Mouse (Mus musculus): Measurements from ENCODE around the gene Lst1.

Lst1 gene

GRCm38 (mm10) chr17:35185639-35186611 lies 2.3 kb downstream of the Lst1 start:
- DNase-seq (ENCODE audit: low spot score in 2 of 2): peak; percentile 81 to 87

- DNase-seq (ENCODE audit: low spot score in 2 of 2): no peak
Measured at GRCm38 (mm10) chr17:35180093-35180492, 8.1 kb downstream of the Lst1 start.

GRCm38 (mm10) chr17:35178528-35178927 lies 9.7 kb downstream of the Lst1 start:
- DNase-seq (ENCODE audit: low spot score in 2 of 2): peak; percentile 75 to 90

GRCm38 (mm10) chr17:35175968-35176367 lies 12.3 kb downstream of the Lst1 start, which contains the start of gene Aif1:
Aif1 (minus strand) TSS chr17:35176068.
- no peak for DNase-seq (ENCODE audit: low spot score in 2 of 2)

GRCm38 (mm10) chr17:35175382-35175781 lies 12.9 kb downstream of the Lst1 start:
- DNase-seq (ENCODE audit: low spot score in 2 of 2): no peak

- DNase-seq (ENCODE audit: low spot score in 2 of 2): no peak
Measured at GRCm38 (mm10) chr17:35174201-35174977, 13.8 kb downstream of the Lst1 start.

GRCm38 (mm10) chr17:35173329-35173728 lies 14.9 kb downstream of the Lst1 start:
- DNase-seq (ENCODE audit: low spot score in 2 of 2): peak in 1 of 2 experiments; percentile 34

GRCm38 (mm10) chr17:35172445-35173234 lies 15.6 kb downstream of the Lst1 start:
- no peak for DNase-seq (ENCODE audit: low spot score in 2 of 2)

GRCm38 (mm10) chr17:35168541-35169207 lies 19.6 kb downstream of the Lst1 start:
- DNase-seq (ENCODE audit: low spot score in 2 of 2): no peak

- DNase-seq (ENCODE audit: low spot score in 2 of 2): no peak
Measured at GRCm38 (mm10) chr17:35167794-35168193, 20.4 kb downstream of the Lst1 start.

- DNase-seq (ENCODE audit: low spot score in 2 of 2): peak; percentile 71 to 83
Measured at GRCm38 (mm10) chr17:35166352-35167035, 21.7 kb downstream of the Lst1 start.

GRCm38 (mm10) chr17:35165451-35166155 lies 22.6 kb downstream of the Lst1 start:
- no peak for DNase-seq (ENCODE audit: low spot score in 2 of 2)

- DNase-seq (ENCODE audit: low spot score in 2 of 2): peak; percentile 95 to 97
Measured at GRCm38 (mm10) chr17:35164568-35165450, 23.4 kb downstream of the Lst1 start, which contains the start of gene Prrc2a. Prrc2a (minus strand) TSS chr17:35164897.

GRCm38 (mm10) chr17:35164218-35164567 lies 24.0 kb downstream of the Lst1 start:
- peak in 1 of 2 experiments; percentile 76 for DNase-seq (ENCODE audit: low spot score in 2 of 2)

- no peak for DNase-seq (ENCODE audit: low spot score in 2 of 2)
Measured at GRCm38 (mm10) chr17:35163326-35164081, 24.7 kb downstream of the Lst1 start.

- DNase-seq (ENCODE audit: low spot score in 2 of 2): no peak
Measured at GRCm38 (mm10) chr17:35162730-35163129, 25.5 kb downstream of the Lst1 start.

GRCm38 (mm10) chr17:35162121-35162520 lies 26.1 kb downstream of the Lst1 start:
- DNase-seq (ENCODE audit: low spot score in 2 of 2): no peak

- no peak for DNase-seq (ENCODE audit: low spot score in 2 of 2)
Measured at GRCm38 (mm10) chr17:35161421-35161820, 26.8 kb downstream of the Lst1 start.

Data from spleen, postnatal 4 days (tissue).